Mouse (Mus musculus) E14TG2a.4 (cell line): ENCODE results near the gene Osbpl10.
A peak's percentile ranks its signal among the peaks of the same experiment; 100 is the strongest.

Experiments
- H3K27me3 ChIP-seq: 2 replicates; pipeline ENCODE4 v1.6.1; 2014; ENCODE audit warnings: low read length, control low read depth; ENCODE audit not compliant: insufficient read depth
- H3K36me3 ChIP-seq: 2 replicates; pipeline ENCODE4 v1.6.1; 2014; ENCODE audit warnings: low read length, control low read depth; ENCODE audit not compliant: insufficient read depth
- H3K4me1 ChIP-seq: replicated peaks from 2 replicates; pipeline ENCODE4 v1.6.1; 2014; ENCODE audit warnings: low read depth, low read length, control low read depth
- H3K4me3 ChIP-seq: replicated peaks from 2 replicates; pipeline ENCODE4 v1.5.1; 2014; ENCODE audit warnings: mild to moderate bottlenecking, low read length
- H3K9me3 ChIP-seq: 2 replicates; pipeline ENCODE4 v1.6.1; 2014; ENCODE audit warnings: low read length, control low read depth
- CTCF ChIP-seq: conservative IDR thresholded peaks from 2 replicates; pipeline ENCODE4 v1.5.1; 2014; ENCODE audit warnings: low read length
- NANOG ChIP-seq: IDR thresholded peaks from 2 replicates; pipeline ENCODE4 v1.6.1; 2014; ENCODE audit warnings: borderline replicate concordance, low read length, mixed read lengths
- POU5F1 ChIP-seq: IDR thresholded peaks from 2 replicates; pipeline ENCODE4 v1.6.1; 2014; ENCODE audit warnings: low read length, borderline replicate concordance

The Osbpl10 gene

GRCm38 (mm10) chr9:115045087-115045800 is 66.9 kb downstream of the Osbpl10 start:
- peaks cover 10% of the 10 kb centered on the region for H3K36me3 ChIP-seq
- no peaks in the 10 kb centered on the region for H3K27me3 ChIP-seq
- TF ChIP-seq NANOG (no peak), POU5F1 (no peak)
- no peaks in the 10 kb centered on the region for H3K9me3 ChIP-seq
- H3K4me1 ChIP-seq, result peaks cover 77% of the 10 kb centered on the region
- 0 out of 2 replicates have a peak overlapping the region, but pooled peaks have one; percentile 1 for H3K4me3 ChIP-seq

- H3K4me3 ChIP-seq, result no peak overlapping the region
- H3K4me1 ChIP-seq, result peaks cover 75% of the 10 kb centered on the region
- no peaks in the 10 kb centered on the region for H3K27me3 ChIP-seq
- no peaks in the 10 kb centered on the region for H3K9me3 ChIP-seq
- peaks cover 10% of the 10 kb centered on the region for H3K36me3 ChIP-seq
- TF ChIP-seq POU5F1 (no peak), CTCF (no peak), NANOG (no peak)
Measured at GRCm38 (mm10) chr9:115046701-115047100, 68.3 kb downstream of the Osbpl10 start.

- Histone ChIP-seq H3K36me3 (peaks cover 10% of the 10 kb centered on the region), H3K9me3 (no peaks in the 10 kb centered on the region), H3K4me1 (peaks cover 66% of the 10 kb centered on the region), H3K4me3 (no peak overlapping the region), H3K27me3 (no peaks in the 10 kb centered on the region)
- TF ChIP-seq CTCF (no peak), NANOG (no peak), POU5F1 (no peak)
Measured at GRCm38 (mm10) chr9:115048340-115048739, 70.0 kb downstream of the Osbpl10 start.

- Histone ChIP-seq H3K36me3 (peaks cover 10% of the 10 kb centered on the region), H3K4me1 (peaks cover 66% of the 10 kb centered on the region), H3K9me3 (no peaks in the 10 kb centered on the region), H3K4me3 (no peak overlapping the region), H3K27me3 (no peaks in the 10 kb centered on the region)
- TF ChIP-seq NANOG (no peak), CTCF (no peak), POU5F1 (no peak)
Measured at GRCm38 (mm10) chr9:115048861-115049260, 70.5 kb downstream of the Osbpl10 start.

- H3K36me3 ChIP-seq, result peaks cover 12% of the 10 kb centered on the region
- no peak for TF ChIP-seq NANOG
- no peak for TF ChIP-seq CTCF
- no peak for TF ChIP-seq POU5F1
- no peaks in the 10 kb centered on the region for H3K9me3 ChIP-seq
- no peaks in the 10 kb centered on the region for H3K27me3 ChIP-seq
- peaks cover 61% of the 10 kb centered on the region for H3K4me1 ChIP-seq
- H3K4me3 ChIP-seq, result no peak overlapping the region
Measured at GRCm38 (mm10) chr9:115049981-115050720, 71.8 kb downstream of the Osbpl10 start.

- 0 out of 2 replicates have a peak, but pooled peaks cover 9% of the 10 kb centered on the region for H3K36me3 ChIP-seq
- peaks cover 52% of the 10 kb centered on the region for H3K4me1 ChIP-seq
- no peak overlapping the region for H3K4me3 ChIP-seq
- H3K9me3 ChIP-seq, result no peaks in the 10 kb centered on the region
- no peak for TF ChIP-seq CTCF
- TF ChIP-seq POU5F1, result no peak
- no peak for TF ChIP-seq NANOG
- H3K27me3 ChIP-seq, result no peaks in the 10 kb centered on the region
Measured at GRCm38 (mm10) chr9:115051976-115052375, 73.6 kb downstream of the Osbpl10 start.

- no peak for TF ChIP-seq CTCF
- TF ChIP-seq POU5F1, result no peak
- no peak for TF ChIP-seq NANOG
- no peaks in the 10 kb centered on the region for H3K27me3 ChIP-seq
- H3K4me1 ChIP-seq, result peaks cover 43% of the 10 kb centered on the region
- H3K36me3 ChIP-seq, result 0 out of 2 replicates have a peak, but pooled peaks cover 9% of the 10 kb centered on the region
- H3K9me3 ChIP-seq, result no peaks in the 10 kb centered on the region
- no peak overlapping the region for H3K4me3 ChIP-seq
Measured at GRCm38 (mm10) chr9:115053779-115054178, 75.4 kb downstream of the Osbpl10 start.

GRCm38 (mm10) chr9:115055041-115055830 is 76.9 kb downstream of the Osbpl10 start:
- TF ChIP-seq CTCF (no peak), NANOG (no peak), POU5F1 (no peak)
- H3K4me3 ChIP-seq, result no peak overlapping the region
- H3K9me3 ChIP-seq, result no peaks in the 10 kb centered on the region
- H3K36me3 ChIP-seq, result 0 out of 2 replicates have a peak, but pooled peaks cover 9% of the 10 kb centered on the region
- H3K4me1 ChIP-seq, result peaks cover 35% of the 10 kb centered on the region
- no peaks in the 10 kb centered on the region for H3K27me3 ChIP-seq

- Histone ChIP-seq H3K4me1 (peaks cover 13% of the 10 kb centered on the region), H3K27me3 (no peaks in the 10 kb centered on the region)
- TF ChIP-seq POU5F1 (no peak), CTCF (no peak), NANOG (no peak)
Measured at GRCm38 (mm10) chr9:115058806-115059205, 80.4 kb downstream of the Osbpl10 start.

More at GRCm38 (mm10) chr9:115058806-115059205, 80.4 kb downstream of the Osbpl10 start:
- peaks cover 16% of the 10 kb centered on the region for H3K36me3 ChIP-seq
- no peak overlapping the region for H3K4me3 ChIP-seq
- H3K9me3 ChIP-seq, result no peaks in the 10 kb centered on the region
